Comparison of ENCODE assay signal across 8 mouse cellular contexts in the genomic region with DNA sequence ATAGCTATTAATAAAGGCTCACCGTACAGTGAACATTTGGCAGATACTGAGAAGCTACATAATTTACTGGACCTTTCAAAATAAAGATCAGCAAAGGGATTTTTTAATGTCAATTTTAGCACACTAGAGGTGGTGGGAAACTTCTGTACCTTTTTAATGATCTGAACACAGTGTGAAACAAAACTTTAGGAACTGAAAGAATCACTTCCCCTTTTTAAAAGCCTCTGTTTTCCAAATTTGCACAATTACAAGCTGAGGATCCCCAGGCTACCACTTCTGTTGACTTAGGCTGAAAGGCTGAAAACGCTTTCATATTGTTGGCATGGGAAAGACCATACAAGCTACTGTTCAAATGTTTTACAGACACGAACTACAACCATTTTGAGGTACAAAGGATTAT. TPM values are rescaled to one million over a fixed set of nuclear protein-coding genes. Genes with fewer than 3 reads are reported as not detected.
DNase-seq lines count a peak whose midpoint lies in the region; ATAC-seq and TF ChIP-seq lines count a peak whose summit lies in the region.

No protein-coding gene starts in this region.

- TF ChIP-seq EP300 in CH12.LX (IDR thresholded peaks at IDR 0.05; ENCODE audit: low read length) = peak; percentile 100
- TF ChIP-seq EP300 in lung, postnatal 0 days (IDR thresholded peaks at IDR 0.05) = no peak

- TF ChIP-seq POLR2A in CH12.LX (IDR thresholded peaks at IDR 0.05; ENCODE audit: low read depth, low read length) = no peak

- peaks cover 8% of the 10 kb centered on the region; the same call in 1 of the 2 replicates for H3K79me2 ChIP-seq in CH12.LX (replicated peaks; ENCODE audit: control insufficient read depth, extremely low read depth, insufficient read depth, poor library complexity, severe bottlenecking)

- in situ Hi-C loops in CH12.LX (cut with MboI; ENCODE audit: low pct_ligation_motif_present, low pct_unique_long_range_greater_than_20kb, low sequenced_read_pairs) = no loop called here

- H3K36me3 ChIP-seq in heart, embryonic 15.5 days = no peaks in the 10 kb centered on the region
- H3K36me3 ChIP-seq in CH12.LX (replicated peaks in 1 of 2; ENCODE audit: control insufficient read depth in 1 of 2, insufficient read depth in 1 of 2, low read length in 1 of 2) = peaks cover 0 to 33% of the 10 kb centered on the region in 2 experiments
- no peaks in the 10 kb centered on the region for H3K36me3 ChIP-seq in lung, postnatal 0 days (ENCODE audit: insufficient read depth, low read length)

- peak overlapping the region; percentile 72 for H3K4me3 ChIP-seq in heart, embryonic 15.5 days
- peak overlapping the region in 2 of 3 experiments; percentile 57 to 66 for H3K4me3 ChIP-seq in CH12.LX (replicated peaks in 1 of 3; ENCODE audit: low read depth in 2 of 3, low read length in 2 of 3, poor library complexity in 1 of 3)
- peak overlapping the region; percentile 64 for H3K4me3 ChIP-seq in lung, postnatal 0 days (ENCODE audit: low read depth, low read length)

- no peaks in the 10 kb centered on the region for H3K9me3 ChIP-seq in heart, embryonic 15.5 days (replicated peaks)
- H3K9me3 ChIP-seq in CH12.LX (replicated peaks; ENCODE audit: low read length) = no peaks in the 10 kb centered on the region
- H3K9me3 ChIP-seq in lung, postnatal 0 days (ENCODE audit: low read length) = no peaks in the 10 kb centered on the region

- peak overlapping the region; percentile 77 for H3K9ac ChIP-seq in heart, embryonic 15.5 days
- H3K9ac ChIP-seq in CH12.LX (ENCODE audit: insufficient read depth, low read depth) = peak overlapping the region; percentile 45
- H3K9ac ChIP-seq in lung, postnatal 0 days (replicated peaks; ENCODE audit: low read depth) = peak overlapping the region; percentile 84

- no peak for TF ChIP-seq CTCF in CH12.LX (conservative IDR thresholded peaks at IDR 0.05 in 1 of 2, IDR thresholded peaks at IDR 0.05 in 1 of 2; ENCODE audit: low read depth in 2 of 2, low read length in 2 of 2)
- TF ChIP-seq CTCF in lung, postnatal 0 days (IDR thresholded peaks at IDR 0.05) = no peak

- peak overlapping the region; percentile 75; the same call in 1 of the 2 replicates for H3K27ac ChIP-seq in heart, embryonic 15.5 days
- H3K27ac ChIP-seq in CH12.LX (ENCODE audit: insufficient read depth, low read depth) = no peak overlapping the region
- H3K27ac ChIP-seq in lung, postnatal 0 days (ENCODE audit: low read length) = peak overlapping the region; percentile 76; the same call in 1 of the 2 replicates

- H3K4me1 ChIP-seq in heart, embryonic 15.5 days (replicated peaks) = peaks cover 33% of the 10 kb centered on the region
- peaks cover 9 to 77% of the 10 kb centered on the region in 2 experiments for H3K4me1 ChIP-seq in CH12.LX (ENCODE audit: control insufficient read depth in 1 of 2, insufficient read depth in 2 of 2)
- peaks cover 11% of the 10 kb centered on the region; the same call in 1 of the 2 replicates for H3K4me1 ChIP-seq in lung, postnatal 0 days (ENCODE audit: insufficient read depth, low read depth, low read length)

- DNase-seq in heart, adult 8-10 months (ENCODE audit: low spot score) = no peak
- DNase-seq in CH12.LX (ENCODE audit: extremely low read depth) = peak; percentile 88
- DNase-seq in lung, postnatal 0 days (ENCODE audit: low spot score) = peak; percentile 32
- DNase-seq in layer of hippocampus, adult 18-20 months (ENCODE audit: low spot score in 2 of 2) = no peak
- DNase-seq in right cerebral cortex, adult 18-20 months = no peak
- DNase-seq in adrenal gland, adult 18-20 months (ENCODE audit: low spot score in 2 of 2) = no peak

- no peak for ATAC-seq in heart, embryonic 15.5 days (replicated peaks; ENCODE audit: insufficient number of reproducible peaks, insufficient read depth, low FRiP score, low read depth)
- peak; percentile 57 to 80; a peak in 3 of 4 replicates for ATAC-seq in hematopoietic stem cell, adult 5-6 weeks (replicated peaks in 1 of 2; ENCODE audit: insufficient read depth in 1 of 2, low FRiP score in 2 of 2, low TSS enrichment in 1 of 2, low read depth in 1 of 2, poor library complexity in 2 of 2, severe bottlenecking in 2 of 2)
- ATAC-seq in lung, postnatal 0 days = no peak

- H3K4me2 ChIP-seq in heart, embryonic 15.5 days = peak overlapping the region; percentile 90
- peak overlapping the region; percentile 42; the same call in 1 of the 2 replicates for H3K4me2 ChIP-seq in CH12.LX (ENCODE audit: insufficient read depth, low read depth, poor library complexity, severe bottlenecking)
- peak overlapping the region; percentile 77 for H3K4me2 ChIP-seq in lung, postnatal 0 days (replicated peaks; ENCODE audit: low read depth, low read length)

- WGBS in heart, embryonic 15.5 days = 27% methylated on average over 3 of the region's 3 CpGs
- 30% methylated on average over 3 of the region's 3 CpGs for WGBS in lung, postnatal 0 days

- no peaks in the 10 kb centered on the region for H3K27me3 ChIP-seq in heart, embryonic 15.5 days
- H3K27me3 ChIP-seq in CH12.LX (replicated peaks) = no peaks in the 10 kb centered on the region
- no peaks in the 10 kb centered on the region for H3K27me3 ChIP-seq in lung, postnatal 0 days (replicated peaks; ENCODE audit: insufficient read depth, low read length)

- TF ChIP-seq RAD21 in CH12.LX (IDR thresholded peaks at IDR 0.05; ENCODE audit: low read depth, low read length) = no peak; the same call in none of the 2 replicates

- dilution Hi-C loops in CH12.LX (cut with MboI; ENCODE audit: extremely low pct_ligation_motif_present, extremely low pct_unique_long_range_greater_than_20kb, low sequenced_read_pairs) = no loop called here

TF ChIP-seq in CH12.LX, 34 proteins besides CTCF, POLR2A, EP300 and RAD21:
- TF ChIP-seq MAZ (IDR thresholded peaks at IDR 0.05; ENCODE audit: low read depth, low read length) (no peak; the same call in 1 of the 2 replicates), TCF12 (IDR thresholded peaks at IDR 0.05; ENCODE audit: low read depth, low read length) (0 out of 2 replicates have a peak, but pooled peaks have one; percentile 34), PAX5 (IDR thresholded peaks at IDR 0.05; ENCODE audit: low read length) (no peak), ETS1 (conservative IDR thresholded peaks at IDR 0.05; ENCODE audit: low read depth, low read length) (peak; percentile 91), IRF4 (IDR thresholded peaks at IDR 0.05; ENCODE audit: low read depth, low read length) (peak; percentile 100), BHLHE40 (IDR thresholded peaks at IDR 0.05; ENCODE audit: low read depth, low read length) (peak; percentile 79), JUND (conservative IDR thresholded peaks at IDR 0.05; ENCODE audit: low read depth, low read length) (0 out of 2 replicates have a peak, but pooled peaks have one; percentile 50), CHD2 (IDR thresholded peaks at IDR 0.05; ENCODE audit: low read length) (peak; percentile 75; the same call in 1 of the 2 replicates), CHD1 (IDR thresholded peaks at IDR 0.05; ENCODE audit: low read depth, low read length) (no peak; the same call in 1 of the 2 replicates), MEF2A (IDR thresholded peaks at IDR 0.05; ENCODE audit: borderline replicate concordance, low read depth, low read length) (peak; percentile 94), E2F4 (IDR thresholded peaks at IDR 0.05; ENCODE audit: insufficient replicate concordance, low read depth, low read length) (0 out of 2 replicates have a peak, but pooled peaks have one; percentile 11), JUN (IDR thresholded peaks at IDR 0.05; ENCODE audit: insufficient read depth, low read depth, low read length) (0 out of 2 replicates have a peak, but pooled peaks have one; percentile 63), RCOR1 (conservative IDR thresholded peaks at IDR 0.05; ENCODE audit: low read depth, low read length) (peak; percentile 99), SIN3A (IDR thresholded peaks at IDR 0.05; ENCODE audit: low read length) (0 out of 2 replicates have a peak, but pooled peaks have one; percentile 82), TBP (conservative IDR thresholded peaks at IDR 0.05; ENCODE audit: low read depth, low read length) (peak; percentile 67), MYC (IDR thresholded peaks at IDR 0.05; ENCODE audit: low read depth, low read length) (peak; percentile 65), MAFK (IDR thresholded peaks at IDR 0.05; ENCODE audit: insufficient replicate concordance, low read length) (0 out of 2 replicates have a peak, but pooled peaks have one; percentile 53), ZMIZ1 (IDR thresholded peaks at IDR 0.05; ENCODE audit: low read depth, low read length) (no peak)
TF ChIP-seq in CH12.LX: peak in this region for 14.

RNA-seq across cellular contexts. Expression of gene Cmss1, which starts 56.6 kb away (rescaled TPM):
- polyA plus RNA-seq in heart, embryonic 15.5 days (2015; fragmentation: Nextera tagmentation; extraction: Ambion mirVana) = 33.8 and 35.4 TPM in 2 replicates
- 10 to 100 TPM; 63.7 to 86.8 (median 76.8) TPM for total RNA-seq in heart, adult 8-10 months (2022)
- total RNA-seq in CH12.LX (2012; rRNA removed) = 94.7 and 115 TPM in 2 replicates
- total RNA-seq in CH12.LX (2014; rRNA removed) = 107 and 121 TPM in 2 replicates
- polyA plus RNA-seq in CH12.LX (2012; ENCODE audit: insufficient read length, low read depth) = 103 and 120 TPM in 2 replicates
- total RNA-seq in hematopoietic stem cell, adult 5-6 weeks (2017) = 83.8 and 89.4 TPM in 2 replicates
- 23.1 and 27.3 TPM in 2 replicates for polyA plus RNA-seq in lung, postnatal 0 days (2015; fragmentation: Nextera tagmentation; extraction: Ambion mirVana)
- total RNA-seq in layer of hippocampus, adult 18-20 months (2021) = 10 to 100 TPM; 17.0 to 18.8 TPM
- total RNA-seq in adrenal gland, adult 18-20 months (2021) = 10 to 100 TPM; 15.0 to 16.9 TPM

Comparison
In these comparisons a context has a peak if more than half of its experiments do, and no peak if none do; other contexts are left out.
1. ATAC-seq: peak in hematopoietic stem cell, adult 5-6 weeks (2 of 2); none in heart, embryonic 15.5 days (single experiment) and lung, postnatal 0 days (single experiment).
2. DNase-seq: peak in CH12.LX (single experiment) and lung, postnatal 0 days (single experiment); none in heart, adult 8-10 months (single experiment), layer of hippocampus, adult 18-20 months (0 of 2), right cerebral cortex, adult 18-20 months (single experiment) and adrenal gland, adult 18-20 months (0 of 2).
3. Peak in every context shown above with its lines, with median percentiles within 50 percentile points of each other: H3K4me2 ChIP-seq, H3K4me3 ChIP-seq and H3K9ac ChIP-seq.